Mouse (Mus musculus): ENCODE results near the gene Tnfrsf26. TPM values are rescaled to one million over a fixed set of nuclear protein-coding genes. Genes with fewer than 3 reads are reported as not detected.

The Tnfrsf26 gene
- total RNA-seq (2023) = 42.9 TPM

GRCm38 (mm10) chr7:143628540-143628939 lies at the start of gene Tnfrsf26:
Gene Tnfrsf26, minus strand, starts transcription at chr7:143628722.

DNA sequence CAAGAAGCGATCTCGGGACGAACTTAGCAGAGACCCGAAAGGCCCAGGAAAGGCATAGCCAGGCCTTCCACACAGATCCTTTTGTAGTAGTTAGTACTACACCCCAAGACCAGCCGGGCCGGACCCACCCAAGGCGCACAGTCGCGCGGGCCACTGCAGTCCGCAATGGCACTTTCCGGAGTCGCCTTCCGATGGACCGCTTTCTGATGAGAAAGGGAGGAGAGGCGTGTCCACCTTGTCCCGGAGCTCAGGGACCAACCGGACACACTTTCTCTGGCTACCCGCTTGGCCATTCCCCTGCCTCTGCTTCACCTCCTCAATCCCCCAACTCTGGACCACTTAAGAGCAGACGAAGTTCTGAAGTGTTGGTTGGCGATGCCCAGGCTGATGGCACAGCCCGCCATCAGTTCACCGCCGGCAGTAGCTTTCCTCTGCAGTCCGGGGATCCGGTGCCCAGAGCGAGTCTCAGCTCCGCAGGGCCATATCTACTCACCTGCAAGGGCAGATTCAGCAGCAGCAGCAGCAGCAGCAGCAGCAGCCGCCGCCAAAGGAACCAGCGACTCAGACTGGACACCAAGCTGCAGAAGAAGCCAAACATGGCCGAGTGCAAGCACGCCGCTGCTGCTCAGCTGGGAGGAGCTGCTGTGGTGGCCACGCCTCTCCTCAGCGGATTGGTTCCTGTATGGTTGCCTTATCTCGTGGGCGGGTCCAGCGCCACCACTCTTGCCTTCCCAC lies 20.7 kb upstream of the Tnfrsf26 start, which contains the start of gene Tnfrsf22:
Gene Tnfrsf22 (minus strand): TSS at position 628 of the 735 bp plus-strand sequence.

DNA sequence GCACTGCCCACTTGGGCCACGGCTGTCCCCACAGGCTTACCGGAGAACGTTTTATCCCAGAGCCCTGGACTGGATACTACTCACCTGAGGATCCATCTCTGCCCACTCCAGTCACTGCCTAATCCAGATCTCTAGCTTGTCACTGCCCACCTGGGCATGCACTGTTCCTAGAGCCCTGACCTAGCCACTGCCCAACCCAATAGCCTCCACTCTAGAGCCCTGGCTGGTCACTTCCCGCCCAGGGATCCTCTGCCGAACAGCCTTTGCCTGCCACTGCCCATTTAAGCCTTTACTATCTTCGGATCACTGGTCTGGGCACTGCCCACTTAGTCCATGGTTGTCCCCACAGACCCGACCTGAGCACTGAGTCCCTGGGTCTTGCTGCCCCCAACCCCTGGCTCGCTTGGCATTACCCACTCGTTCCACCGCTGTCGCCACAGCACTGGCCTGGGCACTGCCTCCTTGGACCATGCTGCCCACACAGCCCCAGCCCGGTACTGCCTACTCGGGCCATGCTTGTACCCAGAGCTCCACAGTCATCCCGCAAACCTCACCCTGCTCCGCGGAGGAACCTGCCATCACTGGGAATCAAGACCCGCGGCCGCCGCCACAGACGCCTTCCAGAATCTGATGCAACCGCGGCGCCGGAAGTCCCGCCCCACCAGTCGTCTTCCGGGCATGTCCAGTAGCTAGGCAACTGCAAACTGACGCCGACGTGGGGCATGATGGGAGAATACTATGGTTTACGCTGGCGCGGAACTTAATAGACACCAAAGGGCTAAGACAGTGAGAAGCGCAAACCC lies 28.9 kb downstream of the Tnfrsf26 start, which contains the start of gene Cars:
Gene Cars (minus strand): TSS at position 663 of the 803 bp plus-strand sequence.

Other genes with a start within 250 kb of the Tnfrsf26 start
- gene Cdkn1c, start 167.7 kb downstream of the Tnfrsf26 start, total RNA-seq (2023) = 2.3 TPM
- not detected for gene Slc22a18, start 155.0 kb downstream of the Tnfrsf26 start, total RNA-seq (2023)
- gene Phlda2, start 125.6 kb downstream of the Tnfrsf26 start, total RNA-seq (2023) = not detected
- gene Nap1l4, start 79.6 kb downstream of the Tnfrsf26 start, total RNA-seq (2023) = 226 TPM
- 92.9 TPM for gene Cars, start 28.6 kb downstream of the Tnfrsf26 start, total RNA-seq (2023)
- 16.2 TPM for gene Tnfrsf22, start 20.9 kb upstream of the Tnfrsf26 start, total RNA-seq (2023)
- gene Tnfrsf23, start 57.1 kb upstream of the Tnfrsf26 start, total RNA-seq (2023) = 5.5 TPM
- gene Osbpl5, start 128.3 kb upstream of the Tnfrsf26 start, total RNA-seq (2023) = 23.3 TPM
- gene Mrgprg, start 138.3 kb upstream of the Tnfrsf26 start, total RNA-seq (2023) = not detected
- gene Mrgpre, start 155.8 kb upstream of the Tnfrsf26 start, total RNA-seq (2023) = 1.3 TPM
- gene Nadsyn1, start 194.1 kb upstream of the Tnfrsf26 start, total RNA-seq (2023) = 10.3 TPM
- 25.0 TPM for gene Dhcr7, start 194.4 kb upstream of the Tnfrsf26 start, total RNA-seq (2023)
- gene Gm498, start 238.1 kb upstream of the Tnfrsf26 start, total RNA-seq (2023) = not detected

Measured in CD4-positive naive resting alpha-beta T cell, adult 76 days (primary cell).